Mouse (Mus musculus) adipose tissue, adult 10 weeks (tissue): Measurements from ENCODE around the gene AW146154. TPM values are rescaled to one million over a fixed set of nuclear protein-coding genes. Genes with fewer than 3 reads are reported as not detected.

Experiments used
- polyA plus RNA-seq: library from polyadenylated mRNA; stranded (reverse); fragments of 350-450 nt; fragmentation: Illumina TruSeq; extraction: RNeasy Lipid Tissue Mini Kit (QIAGEN cat#74804); gene quantifications from one replicate; pipeline ENCODE4 v1.2.3, GENCODE M21; 2014; ENCODE audit warnings: low read depth, low replicate concordance

The AW146154 gene
- 11.0 TPM for polyA plus RNA-seq

DNA sequence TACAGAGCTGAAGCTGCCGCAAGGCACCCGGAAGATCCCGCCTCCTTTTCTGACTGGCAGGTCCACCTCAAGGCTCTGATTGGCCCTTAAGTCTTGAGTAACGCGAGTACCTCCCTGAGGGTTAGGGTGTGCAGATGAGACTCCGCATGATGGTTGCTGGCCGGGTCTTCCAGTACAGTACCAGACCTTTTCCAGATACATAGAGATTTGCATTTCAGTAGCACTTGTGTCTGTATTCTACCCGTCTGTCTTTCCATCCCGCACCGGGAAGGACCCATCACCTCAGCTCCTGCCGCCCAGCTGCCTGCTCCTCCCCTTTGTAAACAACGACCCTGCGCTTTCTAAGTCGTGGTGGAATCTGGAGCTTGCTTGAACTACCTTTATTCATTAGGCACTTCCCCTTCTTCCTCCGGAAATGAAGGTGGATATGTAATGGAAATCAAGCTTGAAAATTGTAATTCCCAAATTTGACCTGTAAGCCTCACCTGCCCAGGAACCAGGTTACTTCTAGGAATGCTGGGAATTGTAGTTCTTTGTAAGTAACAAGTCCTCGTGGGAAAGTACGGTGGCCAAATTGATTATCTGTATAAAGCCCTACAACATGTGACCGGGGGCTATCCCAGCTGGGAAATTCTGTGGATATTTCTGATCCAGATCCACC lies at the start of gene AW146154, which contains the start of gene Gm20449:
Gene AW146154 (minus strand): TSS at position 502 of the 661 bp plus-strand sequence.
Gene Gm20449 (minus strand): TSS at position 29 of the 661 bp plus-strand sequence.

GRCm38 (mm10) chr7:41448596-41448995 lies 51.1 kb downstream of the AW146154 start, which contains the start of gene Vmn2r57:
TSS of gene Vmn2r57 (minus strand) at chr7:41448696.

Other genes with a start within 250 kb of the AW146154 start
- 12.8 TPM for gene AI987944, start 106.5 kb downstream of the AW146154 start, polyA plus RNA-seq
- 0.63 TPM for gene Vmn2r57, start 51.2 kb downstream of the AW146154 start, polyA plus RNA-seq
- 0.20 TPM for gene Gm20449, start 473 bp downstream of the AW146154 start, polyA plus RNA-seq
- gene Gm6871, start 73.8 kb upstream of the AW146154 start, polyA plus RNA-seq = 12.5 TPM
- 13.2 TPM for gene 2610021A01Rik, start 99.3 kb upstream of the AW146154 start, polyA plus RNA-seq
- 16.7 TPM for gene Zfp788, start 133.3 kb upstream of the AW146154 start, polyA plus RNA-seq